7 mouse cellular contexts compared by ENCODE assay signal in genomic region chr11:88594804-88595611, GRCm38 (mm10).
DNase-seq lines count a peak whose midpoint lies in the region; ATAC-seq and TF ChIP-seq lines count a peak whose summit lies in the region.

No protein-coding gene starts in this region.

- 0 out of 2 replicates have a peak, but pooled peaks have one; percentile 39 for ATAC-seq in lung, embryonic 14.5 days (ENCODE audit: insufficient read depth)
- no peak for ATAC-seq in forebrain, embryonic 13.5 days
- no peak for ATAC-seq in midbrain, embryonic 15.5 days (replicated peaks)

- H3K9ac ChIP-seq in lung, embryonic 14.5 days = no peak overlapping the region
- H3K9ac ChIP-seq in forebrain, embryonic 13.5 days = no peak overlapping the region
- no peak overlapping the region for H3K9ac ChIP-seq in midbrain, embryonic 15.5 days

- H3K4me3 ChIP-seq in lung, embryonic 14.5 days (ENCODE audit: low read depth, low read length) = no peak overlapping the region
- H3K4me3 ChIP-seq in forebrain, embryonic 13.5 days = no peak overlapping the region
- no peak overlapping the region for H3K4me3 ChIP-seq in midbrain, embryonic 15.5 days

- H3K9me3 ChIP-seq in lung, embryonic 14.5 days (ENCODE audit: low read depth, low read length) = no peaks in the 10 kb centered on the region
- no peaks in the 10 kb centered on the region for H3K9me3 ChIP-seq in forebrain, embryonic 13.5 days (replicated peaks)
- H3K9me3 ChIP-seq in midbrain, embryonic 15.5 days = no peaks in the 10 kb centered on the region

- DNase-seq in lung, embryonic 14.5 days = no peak
- no peak for DNase-seq in lung, postnatal 25 days (ENCODE audit: low spot score)
- peak; percentile 40 for DNase-seq in ZHBTc4 (ENCODE audit: low read depth, low spot score)
- DNase-seq in cerebellum, postnatal 36 days = no peak
- DNase-seq in left cerebral cortex, postnatal 4 days = no peak

- H3K4me2 ChIP-seq in lung, embryonic 14.5 days = no peak overlapping the region
- H3K4me2 ChIP-seq in forebrain, embryonic 13.5 days = no peak overlapping the region
- no peak overlapping the region for H3K4me2 ChIP-seq in midbrain, embryonic 15.5 days

- intact Hi-C loops in left cerebral cortex, postnatal 4 days (cut with DNase I) = no loop called here

- WGBS in lung, embryonic 14.5 days = 46% methylated on average over 13 of the region's 13 CpGs
- WGBS in forebrain, embryonic 13.5 days = 59% methylated on average over 13 of the region's 13 CpGs
- 60% methylated on average over 13 of the region's 13 CpGs for WGBS in midbrain, embryonic 15.5 days

- H3K27ac ChIP-seq in lung, embryonic 14.5 days (ENCODE audit: low read depth) = peak overlapping the region; percentile 82
- peak overlapping the region; percentile 19; the same call in 1 of the 2 replicates for H3K27ac ChIP-seq in forebrain, embryonic 13.5 days
- 0 out of 2 replicates have a peak overlapping the region, but pooled peaks have one; percentile 12 for H3K27ac ChIP-seq in midbrain, embryonic 15.5 days

- H3K4me1 ChIP-seq in lung, embryonic 14.5 days (ENCODE audit: insufficient read depth) = peaks cover 31% of the 10 kb centered on the region
- H3K4me1 ChIP-seq in forebrain, embryonic 13.5 days = peaks cover 79% of the 10 kb centered on the region
- peaks cover 40% of the 10 kb centered on the region for H3K4me1 ChIP-seq in midbrain, embryonic 15.5 days

- H3K36me3 ChIP-seq in lung, embryonic 14.5 days (ENCODE audit: insufficient read depth) = no peaks in the 10 kb centered on the region
- peaks cover under 1% of the 10 kb centered on the region; the same call in 1 of the 2 replicates for H3K36me3 ChIP-seq in forebrain, embryonic 13.5 days (ENCODE audit: poor library complexity, severe bottlenecking)
- no peaks in the 10 kb centered on the region for H3K36me3 ChIP-seq in midbrain, embryonic 15.5 days (replicated peaks)

- no peak for TF ChIP-seq CTCF in lung, embryonic 14.5 days (IDR thresholded peaks at IDR 0.05; ENCODE audit: low read depth)

- H3K27me3 ChIP-seq in lung, embryonic 14.5 days (ENCODE audit: insufficient read depth, low read length) = no peaks in the 10 kb centered on the region
- no peaks in the 10 kb centered on the region for H3K27me3 ChIP-seq in forebrain, embryonic 13.5 days
- no peaks in the 10 kb centered on the region for H3K27me3 ChIP-seq in midbrain, embryonic 15.5 days (replicated peaks)

Comparison
In these comparisons a context has a peak if more than half of its experiments do, and no peak if none do; other contexts are left out.
1. H3K27ac ChIP-seq: peak in every context shown above with its lines; median percentile 82 in lung, embryonic 14.5 days; 19 in forebrain, embryonic 13.5 days; 12 in midbrain, embryonic 15.5 days.